Mouse (Mus musculus): ENCODE measurements around the gene Gpd1l. TPM values are rescaled to one million over a fixed set of nuclear protein-coding genes. Genes with fewer than 3 reads are reported as not detected.

Gene Gpd1l
- polyA plus RNA-seq, 1 experiment from 2014 or later: 10.8 TPM

DNA sequence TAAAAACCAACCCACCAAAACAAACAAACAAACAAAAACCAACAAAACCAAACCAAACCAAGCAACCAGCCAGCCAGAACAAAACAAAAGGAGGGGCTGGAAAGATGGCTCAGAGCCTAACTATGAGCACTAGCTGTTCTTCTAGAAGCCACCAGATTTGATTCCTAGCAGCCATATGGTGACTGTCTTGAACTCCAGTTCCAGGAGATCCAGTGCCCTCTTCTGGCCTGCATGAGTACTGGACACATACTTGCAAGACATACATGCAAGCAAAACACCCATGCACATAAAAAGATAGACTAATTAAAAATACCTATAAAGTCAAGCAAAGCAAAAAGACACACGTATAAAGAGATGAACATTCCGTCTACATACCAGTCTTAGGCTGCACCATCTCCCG is 46.1 kb downstream of the Gpd1l start:
- no peak for ATAC-seq (ENCODE audit: insufficient number of reproducible peaks, insufficient read depth, low FRiP score, low TSS enrichment, low read depth)
- no peak overlapping the region for H3K9ac ChIP-seq
- WGBS: 89% methylated on average over 3 of the region's 3 CpGs
- H3K4me3 ChIP-seq: no peak overlapping the region
- no peak overlapping the region for H3K4me2 ChIP-seq
- no peaks in the 10 kb centered on the region for H3K36me3 ChIP-seq
- no peaks in the 10 kb centered on the region for H3K27me3 ChIP-seq
- H3K27ac ChIP-seq: no peak overlapping the region
- H3K4me1 ChIP-seq: peaks cover 5% of the 10 kb centered on the region; the same call in 1 of the 2 replicates
- no peaks in the 10 kb centered on the region for H3K9me3 ChIP-seq

DNA sequence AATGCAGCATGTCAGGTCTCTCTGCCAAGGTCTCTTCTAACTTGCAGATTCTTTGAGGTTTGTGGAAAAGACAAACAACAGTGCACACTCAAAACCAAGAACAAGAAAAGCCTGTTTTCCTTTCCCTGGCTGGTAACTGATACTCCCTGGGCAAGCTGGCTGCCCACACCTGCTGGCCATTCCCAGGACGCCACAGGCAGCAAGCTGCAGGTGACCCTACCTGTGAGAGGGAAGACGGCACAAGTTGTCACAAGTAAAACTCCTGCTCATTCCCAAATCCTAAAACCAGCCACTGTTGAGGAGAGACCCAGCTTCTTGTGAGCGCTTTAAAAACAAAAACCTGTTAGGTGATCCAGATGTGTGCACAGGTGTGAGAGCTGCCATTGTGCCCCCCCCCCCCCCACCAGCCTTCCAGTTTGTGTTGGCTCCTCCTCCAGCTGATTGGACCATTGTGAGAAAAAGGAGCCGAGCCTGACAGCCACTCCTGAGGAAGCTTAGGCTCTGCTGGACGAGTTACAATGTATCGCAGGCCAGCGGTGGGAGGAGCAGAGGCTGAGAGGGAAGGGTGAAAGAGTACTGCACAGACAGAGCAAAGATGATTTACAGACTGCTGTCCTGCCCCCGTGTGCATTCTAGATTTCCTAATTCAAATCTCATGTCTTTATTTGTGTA is 47.7 kb downstream of the Gpd1l start:
- Histone ChIP-seq H3K4me3 (no peak overlapping the region), H3K9me3 (no peaks in the 10 kb centered on the region), H3K27me3 (no peaks in the 10 kb centered on the region), H3K4me2 (peak overlapping the region; percentile 22; the same call in 1 of the 2 replicates), H3K27ac (peak overlapping the region; percentile 66), H3K36me3 (no peaks in the 10 kb centered on the region), H3K9ac (no peak overlapping the region), H3K4me1 (peaks cover 5% of the 10 kb centered on the region; the same call in 1 of the 2 replicates)
- ATAC-seq (ENCODE audit: insufficient number of reproducible peaks, insufficient read depth, low FRiP score, low TSS enrichment, low read depth): 0 out of 2 replicates have a peak, but pooled peaks have one; percentile 7
- 18% methylated on average over 8 of the region's 8 CpGs for WGBS

GRCm38 (mm10) chr9:114885564-114885963 is 48.2 kb downstream of the Gpd1l start:
- H3K4me1 ChIP-seq: peaks cover 5% of the 10 kb centered on the region; the same call in 1 of the 2 replicates
- no peaks in the 10 kb centered on the region for H3K9me3 ChIP-seq
- no peak overlapping the region for H3K4me2 ChIP-seq
- H3K36me3 ChIP-seq: no peaks in the 10 kb centered on the region
- H3K9ac ChIP-seq: no peak overlapping the region
- 69% methylated on average over 4 of the region's 4 CpGs for WGBS
- no peaks in the 10 kb centered on the region for H3K27me3 ChIP-seq
- no peak overlapping the region for H3K4me3 ChIP-seq
- ATAC-seq (ENCODE audit: insufficient number of reproducible peaks, insufficient read depth, low FRiP score, low TSS enrichment, low read depth): peak; percentile 32; the same call in 1 of the 2 replicates
- 0 out of 2 replicates have a peak overlapping the region, but pooled peaks have one; percentile 66 for H3K27ac ChIP-seq

DNA sequence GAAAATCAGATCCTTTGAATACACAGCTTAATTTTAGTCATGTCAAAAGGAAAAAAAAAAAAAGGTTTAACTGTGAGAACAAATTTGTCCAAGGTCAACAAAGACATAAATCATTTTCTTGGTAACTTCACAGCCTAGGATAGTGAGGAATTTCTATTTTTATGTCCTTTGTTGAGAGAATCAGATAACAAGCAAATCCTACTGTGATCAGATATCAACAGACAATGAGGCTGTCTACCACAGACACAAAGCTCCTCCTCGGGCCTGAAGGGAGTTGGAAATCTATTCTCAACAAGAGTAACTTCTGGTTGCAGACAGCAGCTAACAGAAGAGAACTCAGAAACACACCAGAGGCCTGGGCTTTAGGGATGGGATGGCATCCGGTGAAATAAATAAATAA is 51.8 kb downstream of the Gpd1l start:
- ATAC-seq (ENCODE audit: insufficient number of reproducible peaks, insufficient read depth, low FRiP score, low TSS enrichment, low read depth): no peak
- Histone ChIP-seq H3K27ac (no peak overlapping the region), H3K36me3 (no peaks in the 10 kb centered on the region), H3K9ac (no peak overlapping the region), H3K9me3 (no peaks in the 10 kb centered on the region), H3K4me1 (peaks cover 5% of the 10 kb centered on the region; the same call in 1 of the 2 replicates), H3K4me3 (no peak overlapping the region), H3K27me3 (no peaks in the 10 kb centered on the region), H3K4me2 (no peak overlapping the region)
- 83% methylated on average over 2 of the region's 2 CpGs for WGBS

DNA sequence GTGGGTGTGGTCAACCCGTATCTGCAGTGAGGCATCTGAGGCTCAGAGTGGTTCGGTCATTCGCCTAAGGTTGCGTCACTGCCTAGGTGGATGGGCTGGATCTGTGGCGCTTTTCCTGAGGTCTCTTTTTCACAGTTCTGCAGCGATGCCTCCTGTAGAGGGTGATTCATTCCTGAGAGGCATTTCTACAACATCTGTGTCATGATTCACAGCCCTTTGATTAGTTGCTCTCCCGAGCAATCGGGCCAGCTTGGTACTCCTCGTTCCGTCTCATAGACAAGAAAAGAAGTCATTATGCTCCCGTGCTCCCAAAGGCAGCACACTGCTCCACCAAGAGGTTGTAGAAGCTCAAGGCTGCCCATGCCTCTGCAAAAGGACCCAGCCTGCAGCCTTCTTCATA is 78.5 kb downstream of the Gpd1l start:
- H3K36me3 ChIP-seq: no peaks in the 10 kb centered on the region
- no peak overlapping the region for H3K4me3 ChIP-seq
- WGBS: 68% methylated on average over 11 of the region's 11 CpGs
- no peaks in the 10 kb centered on the region; the same call in 1 of the 2 replicates for H3K4me1 ChIP-seq
- no peak overlapping the region for H3K4me2 ChIP-seq
- no peak overlapping the region for H3K27ac ChIP-seq
- ATAC-seq (ENCODE audit: insufficient number of reproducible peaks, insufficient read depth, low FRiP score, low TSS enrichment, low read depth): no peak
- H3K9ac ChIP-seq: no peak overlapping the region
- H3K27me3 ChIP-seq: no peaks in the 10 kb centered on the region
- H3K9me3 ChIP-seq: no peaks in the 10 kb centered on the region

DNA sequence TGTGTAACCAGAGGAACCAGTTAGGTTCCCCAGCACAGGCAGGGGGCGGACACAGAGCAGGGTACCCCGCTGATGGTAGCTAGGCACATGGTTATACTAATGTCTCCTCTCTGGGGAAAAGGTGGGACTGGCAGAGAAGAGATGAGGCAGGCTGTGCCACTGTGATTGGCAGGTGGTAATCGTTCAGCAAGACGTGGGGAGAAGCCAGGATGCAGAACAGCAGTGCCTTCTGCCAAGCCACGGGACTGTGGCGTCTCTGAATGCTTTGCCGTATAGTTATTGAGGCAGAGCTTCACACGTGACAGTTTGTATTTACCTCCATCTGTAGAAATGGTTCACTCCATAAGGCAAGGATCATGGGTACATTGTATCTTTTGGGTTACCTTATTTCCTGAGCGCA is 79.1 kb downstream of the Gpd1l start:
- Histone ChIP-seq H3K4me1 (no peaks in the 10 kb centered on the region; the same call in 1 of the 2 replicates), H3K4me3 (no peak overlapping the region), H3K27ac (no peak overlapping the region; the same call in 1 of the 2 replicates), H3K27me3 (no peaks in the 10 kb centered on the region), H3K4me2 (no peak overlapping the region), H3K9me3 (no peaks in the 10 kb centered on the region), H3K36me3 (no peaks in the 10 kb centered on the region), H3K9ac (no peak overlapping the region)
- ATAC-seq (ENCODE audit: insufficient number of reproducible peaks, insufficient read depth, low FRiP score, low TSS enrichment, low read depth): no peak
- WGBS: 61% methylated on average over 9 of the region's 9 CpGs

DNA sequence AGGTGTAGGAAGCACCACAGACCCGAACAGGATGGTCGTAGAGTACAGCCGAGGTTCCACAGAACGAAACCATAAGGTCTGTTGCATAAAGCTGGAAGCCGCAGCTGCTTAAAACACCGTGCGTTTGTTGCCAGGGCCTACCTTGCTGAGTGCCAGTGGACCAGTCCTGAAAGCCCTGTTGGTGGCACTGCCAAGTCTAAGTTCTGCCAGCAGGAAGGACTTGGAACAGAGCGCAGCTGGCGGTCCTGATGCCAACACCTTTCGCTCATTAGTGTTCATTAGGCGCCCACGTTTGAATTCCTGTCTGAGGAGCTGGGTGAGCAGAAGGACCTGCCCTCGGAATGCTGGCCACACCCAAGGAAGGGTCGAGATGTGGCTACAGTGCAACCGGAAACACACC is 80.5 kb downstream of the Gpd1l start:
- no peak for ATAC-seq (ENCODE audit: insufficient number of reproducible peaks, insufficient read depth, low FRiP score, low TSS enrichment, low read depth)
- H3K9ac ChIP-seq: no peak overlapping the region
- no peaks in the 10 kb centered on the region for H3K36me3 ChIP-seq
- 86% methylated on average over 15 of the region's 15 CpGs for WGBS
- H3K27me3 ChIP-seq: no peaks in the 10 kb centered on the region
- no peaks in the 10 kb centered on the region; the same call in 1 of the 2 replicates for H3K4me1 ChIP-seq
- no peak overlapping the region for H3K4me3 ChIP-seq
- H3K4me2 ChIP-seq: no peak overlapping the region
- H3K27ac ChIP-seq: no peak overlapping the region
- H3K9me3 ChIP-seq: no peaks in the 10 kb centered on the region

GRCm38 (mm10) chr9:114851419-114852190 is 82.2 kb downstream of the Gpd1l start:
- Histone ChIP-seq H3K4me3 (no peak overlapping the region), H3K9me3 (no peaks in the 10 kb centered on the region), H3K4me2 (no peak overlapping the region), H3K27me3 (no peaks in the 10 kb centered on the region), H3K27ac (no peak overlapping the region), H3K9ac (no peak overlapping the region), H3K4me1 (no peaks in the 10 kb centered on the region; the same call in 1 of the 2 replicates), H3K36me3 (no peaks in the 10 kb centered on the region)
- WGBS: 61% methylated on average over 8 of the region's 8 CpGs
- ATAC-seq (ENCODE audit: insufficient number of reproducible peaks, insufficient read depth, low FRiP score, low TSS enrichment, low read depth): no peak

Other genes with a start within 250 kb of the Gpd1l start
- 68.3 and 68.5 TPM in 2 replicates for gene Dync1li1, start 245.2 kb downstream of the Gpd1l start, polyA plus RNA-seq (2015; fragmentation: Nextera tagmentation; extraction: Ambion mirVana)
- gene Cmtm6, start 202.9 kb downstream of the Gpd1l start, polyA plus RNA-seq (2015; fragmentation: Nextera tagmentation; extraction: Ambion mirVana): 32.6 and 38.3 TPM in 2 replicates
- gene Cmtm7, start 152.1 kb downstream of the Gpd1l start, polyA plus RNA-seq (2015; fragmentation: Nextera tagmentation; extraction: Ambion mirVana): 104 and 114 TPM in 2 replicates
- gene Cmtm8, start 89.8 kb downstream of the Gpd1l start, polyA plus RNA-seq (2015; fragmentation: Nextera tagmentation; extraction: Ambion mirVana): 13.2 and 19.2 TPM in 2 replicates
- gene Osbpl10, start 44.6 kb upstream of the Gpd1l start, polyA plus RNA-seq (2015; fragmentation: Nextera tagmentation; extraction: Ambion mirVana): 1.6 and 2.3 TPM in 2 replicates
- gene Rps27rt, start 48.8 kb upstream of the Gpd1l start, polyA plus RNA-seq (2015; fragmentation: Nextera tagmentation; extraction: Ambion mirVana): 519 and 954 TPM in 2 replicates